ENCODE assay signal across 8 mouse cellular contexts in the genomic region with DNA sequence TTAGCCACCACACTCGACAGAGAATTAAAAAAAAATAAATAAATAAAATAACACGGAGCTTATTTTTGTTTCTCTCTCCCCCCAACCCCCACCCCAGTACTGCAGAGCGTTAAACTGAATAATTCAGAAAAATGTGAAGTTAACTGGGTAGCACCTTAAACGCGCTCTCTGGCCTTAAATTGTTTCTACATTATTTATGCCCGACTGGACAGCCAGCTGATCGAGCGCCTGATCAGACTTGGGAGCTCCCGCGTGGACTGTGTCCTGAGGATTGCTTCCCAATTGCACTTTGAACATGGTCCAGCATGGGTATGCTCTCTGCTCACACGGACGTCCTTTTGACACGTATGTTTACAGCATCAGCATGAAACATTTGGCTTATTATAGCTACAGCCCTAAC. TPM values are rescaled to one million over a fixed set of nuclear protein-coding genes. Genes with fewer than 3 reads are reported as not detected.
DNase-seq lines count a peak whose midpoint lies in the region; ATAC-seq lines count a peak whose summit lies in the region.

No protein-coding gene starts in this region.

- H3K4me3 ChIP-seq in heart, embryonic 16.5 days (ENCODE audit: low read length) = peak overlapping the region; percentile 48
- peak overlapping the region; percentile 77 for H3K4me3 ChIP-seq in midbrain, embryonic 10.5 days

- H3K27ac ChIP-seq in heart, embryonic 16.5 days (ENCODE audit: low read length) = peak overlapping the region; percentile 96
- peak overlapping the region; percentile 98 for H3K27ac ChIP-seq in midbrain, embryonic 10.5 days (replicated peaks)

- peak; percentile 46 for ATAC-seq in heart, embryonic 16.5 days (replicated peaks; ENCODE audit: extremely low read depth, insufficient read depth, low FRiP score)

- H3K36me3 ChIP-seq in heart, embryonic 16.5 days (ENCODE audit: control insufficient read depth, insufficient read depth) = peaks cover 9% of the 10 kb centered on the region
- peaks cover 12% of the 10 kb centered on the region for H3K36me3 ChIP-seq in midbrain, embryonic 10.5 days

- H3K4me1 ChIP-seq in heart, embryonic 16.5 days (ENCODE audit: control insufficient read depth, insufficient read depth, low read length) = peaks cover 36% of the 10 kb centered on the region
- H3K4me1 ChIP-seq in midbrain, embryonic 10.5 days = peaks cover 55% of the 10 kb centered on the region

- peaks cover 4% of the 10 kb centered on the region; the same call in 1 of the 2 replicates for H3K9me3 ChIP-seq in heart, embryonic 16.5 days (replicated peaks; ENCODE audit: control insufficient read depth, low read length)
- H3K9me3 ChIP-seq in midbrain, embryonic 10.5 days (replicated peaks) = no peaks in the 10 kb centered on the region

- 6% methylated on average over 13 of the region's 13 CpGs for WGBS in heart, embryonic 16.5 days
- WGBS in midbrain, embryonic 10.5 days = 6% methylated on average over 13 of the region's 13 CpGs

- intact Hi-C loops in gastrocnemius, postnatal 36 days (cut with DNase I) = loop anchor here (5.0 kb wide), 1 partner anchor 86 kb away; no protein-coding TSS in a partner anchor

- no peaks in the 10 kb centered on the region for H3K27me3 ChIP-seq in heart, embryonic 16.5 days (ENCODE audit: control insufficient read depth, insufficient read depth, low read length)
- no peaks in the 10 kb centered on the region for H3K27me3 ChIP-seq in midbrain, embryonic 10.5 days (ENCODE audit: low read depth, poor library complexity, severe bottlenecking)

- peak overlapping the region; percentile 78 for H3K4me2 ChIP-seq in heart, embryonic 16.5 days (ENCODE audit: low read depth, low read length)

- H3K9ac ChIP-seq in heart, embryonic 16.5 days (ENCODE audit: low read length) = peak overlapping the region; percentile 84

- DNase-seq in gastrocnemius, adult 18-20 months (ENCODE audit: low spot score) = peak; percentile 57
- no peak for DNase-seq in gastrocnemius, postnatal 36 days
- peak; percentile 22 to 46 for DNase-seq in cerebellum, postnatal 36 days
- peak; percentile 81 for DNase-seq in kidney, postnatal 14 days
- no peak for DNase-seq in midbrain, embryonic 10.5 days (ENCODE audit: low spot score)
- no peak for DNase-seq in left cerebral cortex, adult 11 months (ENCODE audit: low spot score)
- DNase-seq in thymus, postnatal 0 days (ENCODE audit: low spot score) = no peak

RNA-seq across cellular contexts. Expression of a gene that starts 10.3 kb away (rescaled TPM):
- 10 to 100 TPM; 33.8 to 49.6 TPM for total RNA-seq in gastrocnemius, adult 18-20 months (2021)
- 10 to 100 TPM; 26.5 to 30.1 TPM for total RNA-seq in gastrocnemius, postnatal 36 days (2021)
- polyA plus RNA-seq in heart, embryonic 16.5 days (2015; fragmentation: Nextera tagmentation; extraction: Ambion mirVana) = 9.1 and 9.8 TPM in 2 replicates
- polyA plus RNA-seq in midbrain, embryonic 10.5 days (2016; fragmentation: Nextera tagmentation; extraction: Ambion mirVana) = 3.8 and 4.0 TPM in 2 replicates
- 14.9 and 20.3 TPM in 2 replicates for polyA plus RNA-seq in thymus, postnatal 0 days (2015; fragmentation: Nextera tagmentation; extraction: Ambion mirVana)

Comparison
In these comparisons a context has a peak if more than half of its experiments do, and no peak if none do; other contexts are left out.
1. DNase-seq: peak in gastrocnemius, adult 18-20 months (single experiment), cerebellum, postnatal 36 days (2 of 2) and kidney, postnatal 14 days (single experiment); none in gastrocnemius, postnatal 36 days (0 of 2), midbrain, embryonic 10.5 days (single experiment), left cerebral cortex, adult 11 months (single experiment) and thymus, postnatal 0 days (single experiment).